Mouse (Mus musculus) kidney, adult 2 months (tissue): ENCODE measurements at regions not wholly inside any gene's neighbourhood (a gene's known extent, or its start where the extent isn't known, plus 50 kb on each side); places are given as distances from the start of the nearest gene placed in this dataset.
"Not testable (repeated sequence)": the region's sequence is repeated elsewhere in the genome, so short reads cannot be mapped to it uniquely, and the experiment has no call there.

Source experiments
- CTCF ChIP-seq: fragments of 200-500 bp; conservative IDR thresholded peaks from 2 replicates; pipeline ENCODE4 v1.5.1; 2011; ENCODE audit warnings: low read depth, mild to moderate bottlenecking, control low read depth, low read length, moderate library complexity, mixed read lengths; ENCODE audit not compliant: insufficient read depth, insufficient read length
- POLR2A ChIP-seq: fragments of 200-500 bp; IDR thresholded peaks from one replicate; pipeline ENCODE4 v1.6.1; 2011; ENCODE audit warnings: low read depth, low read length, control low read depth

DNA sequence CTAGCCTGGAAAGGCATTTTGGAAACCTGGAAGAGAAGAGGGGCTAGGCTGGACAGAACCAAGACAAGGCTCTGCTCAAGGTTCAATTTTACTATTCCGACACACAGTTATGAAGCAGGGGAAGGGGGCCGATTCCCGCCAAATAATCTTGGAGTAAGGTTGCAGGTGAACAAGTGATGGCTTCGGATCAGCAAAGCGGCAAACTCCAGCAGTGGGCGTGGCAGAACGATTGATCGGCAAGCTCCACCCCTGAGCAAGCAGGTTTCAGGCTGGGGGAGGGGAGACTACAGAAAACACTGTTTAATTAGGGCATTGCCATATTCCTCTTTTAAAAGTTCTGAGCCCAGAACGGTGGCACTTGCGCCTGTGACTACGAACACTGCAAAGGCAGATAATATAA is 88.7 kb downstream of the Crisp4 start:
- TF ChIP-seq POLR2A, CTCF: not testable (repeated sequence)
